In the genomic region with DNA sequence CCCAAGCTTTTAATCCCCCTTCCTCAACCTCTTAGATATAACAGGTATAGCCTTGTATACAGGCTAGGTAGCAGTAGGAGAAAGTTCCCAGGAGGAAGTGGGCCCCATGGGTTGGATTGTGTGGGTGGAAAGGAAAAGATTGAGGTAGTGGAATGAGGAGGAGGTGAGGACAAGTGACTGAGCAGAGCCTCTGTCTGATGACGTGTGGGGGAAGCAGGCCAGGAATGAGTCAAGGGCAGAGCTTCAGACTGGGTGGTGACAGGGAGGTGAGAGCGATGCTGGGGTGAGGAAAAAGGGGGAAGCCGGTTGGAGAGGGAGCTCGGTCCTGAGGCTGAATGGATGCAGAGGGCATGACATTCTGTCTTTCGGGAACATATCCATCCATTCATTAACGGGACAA, we compare ENCODE assay signal across 26 mouse cellular contexts. TPM values are rescaled to one million over a fixed set of nuclear protein-coding genes. Genes with fewer than 3 reads are reported as not detected.
DNase-seq lines count a peak whose midpoint lies in the region; ATAC-seq and TF ChIP-seq lines count a peak whose summit lies in the region.
"Had no signal": no experiment of that assay in that cellular context is flagged by ENCODE, and none has a peak within 500 bp of the region (broad histone marks: within the 10 kb centered on the region; RNA-seq: fewer than 3 reads in every experiment).

No protein-coding gene starts in this region.

- no peaks in the 10 kb centered on the region for H3K36me3 ChIP-seq in heart, postnatal 0 days (replicated peaks; ENCODE audit: control insufficient read depth, insufficient read depth, low read length)
- H3K36me3 ChIP-seq: embryonic facial prominence, embryonic 12.5 days; liver, embryonic 13.5 days had no signal

- ATAC-seq in heart, postnatal 0 days (ENCODE audit: insufficient read depth, low read depth) = no peak
- ATAC-seq: forebrain, embryonic 13.5 days; intestine, postnatal 0 days had no signal

- H3K27me3 ChIP-seq in heart, postnatal 0 days (ENCODE audit: control insufficient read depth, insufficient read depth, low read length) = no peaks in the 10 kb centered on the region
- H3K27me3 ChIP-seq: forebrain, embryonic 13.5 days had no signal

- H3K9me3 ChIP-seq in heart, postnatal 0 days (replicated peaks; ENCODE audit: control insufficient read depth, low read length) = no peaks in the 10 kb centered on the region
- H3K9me3 ChIP-seq: embryonic facial prominence, embryonic 12.5 days; forebrain, embryonic 13.5 days; liver, embryonic 13.5 days had no signal

- H3K27ac ChIP-seq in heart, postnatal 0 days (ENCODE audit: low read depth) = no peak overlapping the region
- H3K27ac ChIP-seq: embryonic facial prominence, embryonic 12.5 days; forebrain, embryonic 13.5 days; heart, adult 2 months; layer of hippocampus, adult 2 months; liver, embryonic 13.5 days had no signal

- 19% methylated on average over 6 of the region's 6 CpGs for WGBS in heart, postnatal 0 days

- DNase-seq in adrenal gland, adult 2 months = peak; percentile 76
- no peak for DNase-seq in adrenal gland, adult 8-10 months
- DNase-seq in heart, postnatal 0 days (ENCODE audit: low spot score) = peak; percentile 35
- DNase-seq in heart, adult 18-20 months = no peak
- peak; percentile 23 for DNase-seq in 416B (ENCODE audit: low read depth)
- DNase-seq in adrenal gland, postnatal 25 days = peak; percentile 43
- DNase-seq in thymus, postnatal 36 days = no peak
- DNase-seq in spleen, postnatal 14 days (ENCODE audit: low spot score in 2 of 2) = no peak
- DNase-seq: B cell, adult 2 months; cerebellum, adult 2 months; cerebellum, postnatal 25 days; gastrocnemius, postnatal 25 days; heart, adult 2 months; heart, postnatal 10 days; kidney, postnatal 25 days; liver, embryonic 13.5 days; lung, adult 2 months; lung, postnatal 14 days had no signal

- H3K9ac ChIP-seq in heart, postnatal 0 days (replicated peaks; ENCODE audit: low read depth, low read length) = no peak overlapping the region
- H3K9ac ChIP-seq: embryonic facial prominence, embryonic 12.5 days; forebrain, embryonic 13.5 days; liver, embryonic 13.5 days had no signal

- no peak for TF ChIP-seq EP300 in heart, postnatal 0 days (IDR thresholded peaks at IDR 0.05; ENCODE audit: low read depth)

- no peak overlapping the region for H3K4me3 ChIP-seq in heart, postnatal 0 days (ENCODE audit: low read depth, low read length)
- H3K4me3 ChIP-seq: embryonic facial prominence, embryonic 12.5 days; erythroblast, embryonic 14.5 days; forebrain, embryonic 13.5 days; heart, adult 2 months; layer of hippocampus, adult 2 months; liver, embryonic 13.5 days had no signal

- H3K4me2 ChIP-seq in heart, postnatal 0 days (ENCODE audit: low read depth, low read length) = no peak overlapping the region
- H3K4me2 ChIP-seq: embryonic facial prominence, embryonic 12.5 days; forebrain, embryonic 13.5 days; liver, embryonic 13.5 days; midbrain, embryonic 11.5 days had no signal

- no peak for TF ChIP-seq CTCF in heart, postnatal 0 days (IDR thresholded peaks at IDR 0.05; ENCODE audit: low read depth)

- H3K4me1 ChIP-seq in heart, postnatal 0 days (ENCODE audit: control insufficient read depth, insufficient read depth) = peaks cover 4% of the 10 kb centered on the region; the same call in 1 of the 2 replicates
- H3K4me1 ChIP-seq: embryonic facial prominence, embryonic 12.5 days; forebrain, embryonic 13.5 days had no signal

RNA-seq across cellular contexts. Expression of a gene that starts 6.7 kb away (rescaled TPM):
- 1 to 10 TPM in 1 of 2 experiments, not detected in 1; 1.7 TPM for total RNA-seq in adrenal gland, adult 2 months (2021)
- polyA plus RNA-seq in adrenal gland, adult 2 months (2012; rRNA removed) = 0.36 TPM in 1 of 2 replicates, not detected in the other
- 1 to 10 TPM in 3 of 4 experiments, under 1 TPM in 1; 0.55 to 4.4 (median 1.7) TPM for total RNA-seq in adrenal gland, adult 8-10 months (2022)
- total RNA-seq in heart, postnatal 0 days (2014; rRNA removed; ENCODE audit: low replicate concordance) = not detected in 2 replicates
- polyA plus RNA-seq in heart, postnatal 0 days (2015; fragmentation: Nextera tagmentation; extraction: Ambion mirVana) = 0.25 TPM in 1 of 2 replicates, not detected in the other
- total RNA-seq in heart, adult 18-20 months (2021) = 1 to 10 TPM in 1 of 2 experiments, not detected in 1; 1.5 TPM
- total RNA-seq in adrenal gland, postnatal 25 days (2021) = 0.70 TPM in 1 of 2 replicates, not detected in the other
- total RNA-seq: gastrocnemius, postnatal 25 days; heart, adult 2 months; heart, postnatal 10 days had no signal
- polyA plus RNA-seq: embryonic facial prominence, embryonic 12.5 days; erythroblast, embryonic 14.5 days; forebrain, embryonic 13.5 days; hindbrain, embryonic 11.5 days; kidney, embryonic 14.5 days; midbrain, embryonic 11.5 days had no signal

RNA-seq across cellular contexts. Expression of a gene that starts 31.7 kb away (rescaled TPM):
- total RNA-seq in adrenal gland, adult 2 months (2021) = 10 to 100 TPM; 29.3 to 48.2 TPM
- 116 and 153 TPM in 2 replicates for polyA plus RNA-seq in adrenal gland, adult 2 months (2012; rRNA removed)
- 10 to 100 TPM; 27.2 to 62.7 (median 45.0) TPM for total RNA-seq in adrenal gland, adult 8-10 months (2022)
- 2.3 and 6.2 TPM in 2 replicates for total RNA-seq in heart, postnatal 0 days (2014; rRNA removed; ENCODE audit: low replicate concordance)
- 3.3 and 4.1 TPM in 2 replicates for polyA plus RNA-seq in heart, postnatal 0 days (2015; fragmentation: Nextera tagmentation; extraction: Ambion mirVana)
- 1 to 10 TPM; 5.7 to 6.1 TPM for total RNA-seq in heart, adult 18-20 months (2021)
- 23.0 and 25.2 TPM in 2 replicates for total RNA-seq in adrenal gland, postnatal 25 days (2021)

RNA-seq across cellular contexts. Expression of a gene that starts 34.6 kb away (rescaled TPM):
- total RNA-seq in adrenal gland, adult 2 months (2021) = 100 to 1,000 TPM; 186 to 208 TPM
- polyA plus RNA-seq in adrenal gland, adult 2 months (2012; rRNA removed) = 538 and 543 TPM in 2 replicates
- total RNA-seq in adrenal gland, adult 8-10 months (2022) = 100 to 1,000 TPM; 145 to 165 (median 158) TPM
- 620 and 677 TPM in 2 replicates for total RNA-seq in heart, postnatal 0 days (2014; rRNA removed; ENCODE audit: low replicate concordance)
- 290 and 300 TPM in 2 replicates for polyA plus RNA-seq in heart, postnatal 0 days (2015; fragmentation: Nextera tagmentation; extraction: Ambion mirVana)
- 100 to 1,000 TPM; 627 to 660 TPM for total RNA-seq in heart, adult 18-20 months (2021)
- total RNA-seq in adrenal gland, postnatal 25 days (2021) = 199 and 209 TPM in 2 replicates

RNA-seq across cellular contexts. Expression of a gene that starts 34.6 kb away (rescaled TPM):
- 100 to 1,000 TPM in 1 of 2 experiments, 10 to 100 TPM in 1; 81.5 to 123 TPM for total RNA-seq in adrenal gland, adult 2 months (2021)
- 118 and 146 TPM in 2 replicates for polyA plus RNA-seq in adrenal gland, adult 2 months (2012; rRNA removed)
- total RNA-seq in adrenal gland, adult 8-10 months (2022) = 10 to 100 TPM; 67.0 to 99.3 (median 78.5) TPM
- total RNA-seq in heart, postnatal 0 days (2014; rRNA removed; ENCODE audit: low replicate concordance) = 41.6 and 80.6 TPM in 2 replicates
- polyA plus RNA-seq in heart, postnatal 0 days (2015; fragmentation: Nextera tagmentation; extraction: Ambion mirVana) = 84.0 and 92.2 TPM in 2 replicates
- 10 to 100 TPM; 66.6 to 74.8 TPM for total RNA-seq in heart, adult 18-20 months (2021)
- total RNA-seq in adrenal gland, postnatal 25 days (2021) = 112 and 175 TPM in 2 replicates

RNA-seq across cellular contexts. Expression of a gene that starts 53.7 kb away (rescaled TPM):
- 10 to 100 TPM; 54.5 to 68.0 TPM for total RNA-seq in adrenal gland, adult 2 months (2021)
- polyA plus RNA-seq in adrenal gland, adult 2 months (2012; rRNA removed) = 52.0 and 66.6 TPM in 2 replicates
- 10 to 100 TPM; 55.9 to 91.6 (median 71.1) TPM for total RNA-seq in adrenal gland, adult 8-10 months (2022)
- total RNA-seq in heart, postnatal 0 days (2014; rRNA removed; ENCODE audit: low replicate concordance) = 96.3 and 112 TPM in 2 replicates
- polyA plus RNA-seq in heart, postnatal 0 days (2015; fragmentation: Nextera tagmentation; extraction: Ambion mirVana) = 117 and 121 TPM in 2 replicates
- total RNA-seq in heart, adult 18-20 months (2021) = 10 to 100 TPM; 62.3 to 65.6 TPM
- total RNA-seq in adrenal gland, postnatal 25 days (2021) = 62.1 and 66.2 TPM in 2 replicates

Comparison
In these comparisons a context has a peak if more than half of its experiments do, and no peak if none do; other contexts are left out.
1. DNase-seq: peak in adrenal gland, adult 2 months (single experiment), heart, postnatal 0 days (single experiment), 416B (single experiment) and adrenal gland, postnatal 25 days (single experiment); none in adrenal gland, adult 8-10 months (single experiment), heart, adult 18-20 months (0 of 2), thymus, postnatal 36 days (0 of 2) and spleen, postnatal 14 days (0 of 2).